Mouse (Mus musculus) midbrain, embryonic 15.5 days (tissue): Measurements from ENCODE around the gene Fut4. TPM values are rescaled to one million over a fixed set of nuclear protein-coding genes. Genes with fewer than 3 reads are reported as not detected.
A peak's percentile ranks its signal among the peaks of the same experiment; 100 is the strongest.

ENCODE experiments used
- ATAC-seq: fragments of 200-750 bp; cut with Nextera tagmentation; replicated peaks from 2 replicates; pipeline ENCODE4 v1.8.0; 2017; ENCODE audit warnings: moderate TSS enrichment
- H3K27ac ChIP-seq: fragments of 300-500 bp; sonication (generic); 2 replicates; pipeline ENCODE4 v1.5.1; 2015; ENCODE audit warnings: mild to moderate bottlenecking, inconsistent platforms
- H3K27me3 ChIP-seq: fragments of 300-500 bp; sonication (generic); replicated peaks from 2 replicates; pipeline ENCODE4 v1.6.1; 2015; ENCODE audit warnings: inconsistent platforms
- H3K36me3 ChIP-seq: fragments of 300-500 bp; sonication (generic); replicated peaks from 2 replicates; pipeline ENCODE4 v1.6.1; 2015; ENCODE audit warnings: inconsistent platforms
- H3K4me1 ChIP-seq: fragments of 300-500 bp; sonication (generic); 2 replicates; pipeline ENCODE4 v1.6.1; 2015; ENCODE audit warnings: inconsistent platforms
- H3K4me2 ChIP-seq: fragments of 300-500 bp; sonication (generic); 2 replicates; pipeline ENCODE4 v1.6.1; 2015; ENCODE audit warnings: inconsistent platforms, mild to moderate bottlenecking, moderate library complexity
- H3K4me3 ChIP-seq: fragments of 300-500 bp; sonication (generic); 2 replicates; pipeline ENCODE4 v1.5.1; 2015; ENCODE audit warnings: mild to moderate bottlenecking, inconsistent platforms
- H3K9ac ChIP-seq: fragments of 300-500 bp; sonication (generic); 2 replicates; pipeline ENCODE4 v1.6.1; 2015; ENCODE audit warnings: mild to moderate bottlenecking, inconsistent platforms
- H3K9me3 ChIP-seq: fragments of 300-500 bp; sonication (generic); 2 replicates; pipeline ENCODE4 v1.6.1; 2016; ENCODE audit warnings: inconsistent platforms
- WGBS: fragments of 180-500 bp; shearing (Covaris S2); methylation state at CpG from one replicate; pipeline ENCODE4 v1.1.7; 2015; ENCODE audit warnings: mixed read lengths; 5-methylcytosine and 5-hydroxymethylcytosine counted together
- polyA plus RNA-seq: library from polyadenylated mRNA; unstranded; fragments of >200 nt; fragmentation: Nextera tagmentation; extraction: Ambion mirVana; gene quantifications from 2 replicates; pipeline ENCODE4 v1.2.1, GENCODE M21; 2015

The Fut4 gene
- polyA plus RNA-seq, 1 experiment from 2014 or later: 2.1 TPM

DNA sequence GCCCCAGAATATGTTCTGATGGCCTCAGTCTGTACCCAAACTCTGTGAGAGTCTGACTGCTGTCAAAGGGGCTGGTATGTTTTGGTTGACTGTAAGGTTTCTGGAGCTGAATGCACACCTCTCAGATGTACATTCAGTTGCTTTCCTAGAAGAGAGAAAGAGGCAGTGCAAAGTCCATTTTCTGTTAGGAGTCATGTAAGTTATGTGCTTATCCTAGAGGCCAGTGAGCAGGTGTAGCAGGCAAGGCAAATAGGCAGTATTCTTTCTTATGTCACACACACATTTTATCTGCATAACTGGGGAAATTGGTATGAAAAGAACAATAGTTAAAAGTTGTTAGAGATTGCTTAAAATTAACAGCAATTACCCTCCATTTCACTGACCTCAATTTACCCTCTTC lies 1.8 kb upstream of the Fut4 start:
- Histone ChIP-seq H3K27me3 (peaks cover 8% of the 10 kb centered on the region; the same call in 1 of the 2 replicates), H3K27ac (no peak overlapping the region), H3K4me2 (no peak overlapping the region), H3K9ac (no peak overlapping the region), H3K36me3 (no peaks in the 10 kb centered on the region), H3K4me1 (peaks cover 11% of the 10 kb centered on the region), H3K9me3 (no peaks in the 10 kb centered on the region), H3K4me3 (no peak overlapping the region)
- no peak for ATAC-seq

DNA sequence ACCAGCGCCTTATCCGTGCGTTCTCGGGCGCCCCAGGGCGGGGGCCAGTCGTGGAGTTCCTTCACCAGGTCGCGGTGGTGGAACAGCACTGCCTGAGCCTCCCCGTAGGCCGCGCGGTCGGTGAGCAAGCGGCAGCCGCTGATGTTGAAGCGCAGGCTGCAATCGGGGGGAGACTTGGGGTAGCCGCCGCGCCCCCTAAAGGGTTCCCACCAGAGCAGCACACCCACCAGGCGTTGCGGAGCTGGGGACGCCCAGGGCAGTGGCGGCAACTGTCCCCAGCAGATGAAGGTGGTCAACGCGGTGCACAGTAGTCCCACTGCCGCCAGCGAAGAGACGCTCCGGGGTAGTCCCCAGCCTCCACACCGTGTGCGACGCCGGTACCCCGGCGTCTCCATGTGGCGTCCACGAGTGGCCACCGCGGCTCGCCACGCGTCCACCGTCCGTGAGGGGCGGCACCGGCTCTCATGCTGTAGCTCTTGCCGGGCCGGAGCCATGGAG lies 641 bp downstream of the Fut4 start:
- Histone ChIP-seq H3K4me2 (peak overlapping the region; percentile 89), H3K27me3 (peaks cover 8% of the 10 kb centered on the region; the same call in 1 of the 2 replicates), H3K36me3 (no peaks in the 10 kb centered on the region), H3K4me3 (peak overlapping the region; percentile 43), H3K9ac (peak overlapping the region; percentile 66), H3K27ac (peak overlapping the region; percentile 15; the same call in 1 of the 2 replicates), H3K4me1 (peaks cover 11% of the 10 kb centered on the region), H3K9me3 (no peaks in the 10 kb centered on the region)
- ATAC-seq: peak; percentile 92
- under 1% methylated on average over 40 of the region's 50 CpGs for WGBS

DNA sequence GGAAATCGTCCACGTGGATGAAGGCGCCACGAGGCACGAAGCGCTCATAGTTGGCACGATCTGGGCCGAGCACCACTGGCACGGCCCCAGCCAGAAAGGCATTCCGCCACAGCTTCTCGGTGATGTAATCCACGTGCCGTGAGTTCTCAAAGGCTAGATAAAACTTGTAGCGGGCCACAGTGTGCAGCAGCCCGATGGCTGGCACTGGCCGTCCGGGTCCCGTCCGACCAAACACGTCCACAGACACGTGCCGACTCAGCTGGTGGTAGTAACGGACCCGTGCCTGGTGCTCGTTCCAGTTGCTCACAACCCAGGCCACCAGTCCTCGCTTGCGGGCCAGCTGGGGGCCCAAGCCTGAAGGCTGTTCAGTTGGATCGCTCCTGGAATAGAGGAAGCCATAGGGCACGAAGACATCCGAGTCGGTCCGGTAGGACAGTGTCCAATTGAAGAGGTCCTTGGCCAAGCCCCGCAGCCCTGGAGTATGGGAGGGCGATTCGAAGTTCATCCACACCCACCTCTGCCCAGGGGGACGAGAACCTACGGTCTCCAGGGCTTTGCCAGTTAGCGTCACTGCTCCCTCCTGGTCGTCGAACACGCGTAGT lies 1.2 kb downstream of the Fut4 start:
- Histone ChIP-seq H3K4me2 (peak overlapping the region; percentile 89), H3K27ac (no peak overlapping the region), H3K4me3 (peak overlapping the region; percentile 43), H3K9ac (peak overlapping the region; percentile 66), H3K27me3 (peaks cover 8% of the 10 kb centered on the region; the same call in 1 of the 2 replicates), H3K9me3 (no peaks in the 10 kb centered on the region), H3K36me3 (no peaks in the 10 kb centered on the region), H3K4me1 (peaks cover 11% of the 10 kb centered on the region)
- ATAC-seq: no peak
- WGBS: 62% methylated on average over 42 of the region's 42 CpGs

- Histone ChIP-seq H3K9me3 (no peaks in the 10 kb centered on the region), H3K4me1 (no peaks in the 10 kb centered on the region), H3K4me2 (no peak within 1 kb of the TSS), H3K36me3 (no peaks in the 10 kb centered on the region), H3K27me3 (no peaks in the 10 kb centered on the region), H3K4me3 (no peak within 1 kb of the TSS), H3K27ac (no peak within 1 kb of the TSS), H3K9ac (no peak within 1 kb of the TSS)
- WGBS: 90% methylated on average over 19 of the region's 19 CpGs
- no peak for ATAC-seq
These were observed 11.9 kb downstream of the Fut4 start, which contains the start of gene Piwil4 for GRCm38 (mm10) chr9:14740151-14740924. TSS of gene Piwil4 (minus strand) at chr9:14740733.

DNA sequence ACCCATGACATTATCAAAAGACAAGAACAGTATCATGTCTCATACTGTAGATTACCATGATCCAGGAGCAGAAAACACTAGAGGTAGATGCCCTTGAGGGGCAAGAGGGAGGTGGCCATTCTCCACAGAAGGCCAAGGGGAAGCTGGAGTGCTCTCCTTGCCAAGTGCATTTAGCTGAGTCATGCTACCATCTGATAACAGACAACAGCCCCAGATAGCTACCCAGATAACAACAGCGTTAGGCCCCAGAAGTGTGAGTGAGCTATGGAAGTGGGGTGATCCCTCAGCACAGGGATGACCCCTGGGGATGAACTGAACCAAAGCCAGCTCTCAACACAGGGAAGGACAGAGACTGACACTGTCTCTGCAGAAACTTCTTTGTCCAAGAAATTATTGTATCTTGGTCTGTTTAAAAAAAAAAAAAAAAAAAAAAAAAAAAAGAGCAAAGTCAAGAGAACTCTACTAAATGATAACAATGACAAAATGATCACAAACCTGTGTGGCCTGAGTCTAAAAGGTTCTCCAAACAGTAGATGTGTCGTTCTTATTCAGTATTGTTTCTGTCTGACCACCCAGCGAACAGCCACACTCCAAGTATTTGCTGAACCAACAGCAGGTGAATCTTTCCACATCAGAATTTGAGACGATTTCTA lies 12.6 kb downstream of the Fut4 start:
- no peaks in the 10 kb centered on the region for H3K27me3 ChIP-seq
- no peak overlapping the region for H3K4me2 ChIP-seq
- no peak overlapping the region for H3K9ac ChIP-seq
- H3K4me1 ChIP-seq: no peaks in the 10 kb centered on the region
- no peak overlapping the region for H3K27ac ChIP-seq
- no peak overlapping the region for H3K4me3 ChIP-seq
- H3K36me3 ChIP-seq: no peaks in the 10 kb centered on the region
- 92% methylated on average over 4 of the region's 4 CpGs for WGBS
- no peaks in the 10 kb centered on the region for H3K9me3 ChIP-seq
- no peak for ATAC-seq

- Histone ChIP-seq H3K9ac (no peak overlapping the region), H3K36me3 (no peaks in the 10 kb centered on the region), H3K4me3 (no peak overlapping the region), H3K4me1 (no peaks in the 10 kb centered on the region), H3K9me3 (no peaks in the 10 kb centered on the region), H3K4me2 (no peak overlapping the region), H3K27me3 (no peaks in the 10 kb centered on the region), H3K27ac (no peak overlapping the region)
- 64% methylated on average over 9 of the region's 9 CpGs for WGBS
- ATAC-seq: 0 out of 2 replicates have a peak, but pooled peaks have one; percentile 20
These were observed 21.2 kb downstream of the Fut4 start for GRCm38 (mm10) chr9:14730941-14731541.

DNA sequence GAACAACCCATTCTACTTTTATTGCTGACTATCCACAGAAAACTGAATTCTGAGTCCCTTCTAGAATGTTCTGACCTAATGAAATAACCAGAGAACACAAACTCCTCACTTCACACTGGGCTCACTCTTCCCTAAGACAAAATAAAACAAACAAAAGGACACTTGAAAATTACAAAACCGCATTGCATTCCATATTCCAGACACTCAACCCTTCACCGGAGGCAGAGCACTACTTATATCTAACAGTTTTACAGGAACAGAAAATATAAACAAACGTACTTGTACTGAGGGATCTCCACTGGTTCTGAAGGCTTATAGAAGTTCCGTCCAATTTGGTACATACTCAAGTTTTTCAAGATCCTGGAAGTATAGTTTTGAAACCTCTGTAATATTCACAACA lies 23.8 kb downstream of the Fut4 start:
- no peak overlapping the region for H3K27ac ChIP-seq
- H3K4me2 ChIP-seq: no peak overlapping the region
- H3K27me3 ChIP-seq: no peaks in the 10 kb centered on the region
- no peaks in the 10 kb centered on the region for H3K9me3 ChIP-seq
- ATAC-seq: no peak
- H3K9ac ChIP-seq: no peak overlapping the region
- 89% methylated on average over 4 of the region's 4 CpGs for WGBS
- no peaks in the 10 kb centered on the region for H3K36me3 ChIP-seq
- no peak overlapping the region for H3K4me3 ChIP-seq
- no peaks in the 10 kb centered on the region for H3K4me1 ChIP-seq

GRCm38 (mm10) chr9:14726629-14727028 lies 25.6 kb downstream of the Fut4 start:
- WGBS: 88% methylated on average over 4 of the region's 4 CpGs

GRCm38 (mm10) chr9:14726005-14726404 lies 26.2 kb downstream of the Fut4 start:
- 88% methylated on average over 6 of the region's 6 CpGs for WGBS
- Histone ChIP-seq H3K9me3 (no peaks in the 10 kb centered on the region), H3K27ac (no peak overlapping the region), H3K4me3 (no peak overlapping the region), H3K4me1 (no peaks in the 10 kb centered on the region), H3K27me3 (no peaks in the 10 kb centered on the region), H3K36me3 (no peaks in the 10 kb centered on the region), H3K4me2 (no peak overlapping the region), H3K9ac (no peak overlapping the region)
- no peak for ATAC-seq

More at GRCm38 (mm10) chr9:14726629-14727028, 25.6 kb downstream of the Fut4 start:
- ATAC-seq: no peak
- H3K4me2 ChIP-seq: no peak overlapping the region
- H3K27ac ChIP-seq: no peak overlapping the region
- no peak overlapping the region for H3K9ac ChIP-seq
- H3K36me3 ChIP-seq: no peaks in the 10 kb centered on the region
- H3K9me3 ChIP-seq: no peaks in the 10 kb centered on the region
- H3K4me1 ChIP-seq: no peaks in the 10 kb centered on the region
- H3K4me3 ChIP-seq: no peak overlapping the region
- H3K27me3 ChIP-seq: no peaks in the 10 kb centered on the region

- H3K9ac ChIP-seq: no peak overlapping the region
- no peak for ATAC-seq
- WGBS: 82% methylated on average over 5 of the region's 5 CpGs
- no peak overlapping the region for H3K4me3 ChIP-seq
- no peaks in the 10 kb centered on the region for H3K9me3 ChIP-seq
- no peaks in the 10 kb centered on the region for H3K36me3 ChIP-seq
- no peak overlapping the region for H3K27ac ChIP-seq
- H3K27me3 ChIP-seq: no peaks in the 10 kb centered on the region; the same call in 1 of the 2 replicates
- H3K4me1 ChIP-seq: no peaks in the 10 kb centered on the region
- no peak overlapping the region for H3K4me2 ChIP-seq
These were observed 27.3 kb downstream of the Fut4 start for GRCm38 (mm10) chr9:14724755-14725420.

GRCm38 (mm10) chr9:14721610-14722009 lies 30.6 kb downstream of the Fut4 start:
- ATAC-seq: no peak
- Histone ChIP-seq H3K27ac (no peak overlapping the region), H3K4me1 (no peaks in the 10 kb centered on the region; the same call in 1 of the 2 replicates), H3K9ac (no peak overlapping the region), H3K4me2 (no peak overlapping the region), H3K27me3 (no peaks in the 10 kb centered on the region; the same call in 1 of the 2 replicates), H3K4me3 (no peak overlapping the region), H3K36me3 (no peaks in the 10 kb centered on the region), H3K9me3 (no peaks in the 10 kb centered on the region)
- 78% methylated on average over 5 of the region's 5 CpGs for WGBS
